Mouse (Mus musculus): ENCODE results near the gene Pdzd3.
"Not testable (repeated sequence)": the region's sequence is repeated elsewhere in the genome, so short reads cannot be mapped to it uniquely, and the experiment has no call there.

Pdzd3 gene

DNA sequence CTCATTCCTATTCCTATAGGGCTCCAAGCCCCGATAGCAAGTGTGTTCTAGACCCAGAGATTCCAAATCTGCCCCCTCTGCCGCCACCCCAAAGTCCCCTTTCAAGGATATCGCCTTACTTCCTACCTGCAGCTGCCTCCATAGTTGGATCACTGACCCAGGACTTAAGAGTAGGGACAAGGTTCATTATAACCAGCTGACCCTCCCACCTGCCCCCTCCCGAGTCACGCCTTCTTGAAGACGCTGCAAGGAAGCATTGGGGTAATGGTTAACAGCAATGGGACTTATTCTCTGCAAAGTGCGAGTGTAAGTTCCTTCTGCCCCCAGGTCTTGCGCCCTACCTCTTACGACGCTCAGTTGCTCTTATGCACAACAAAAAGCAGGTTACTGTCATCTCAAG is at the start of gene Pdzd3:
TSS of gene Pdzd3 (minus strand) at position 158 of the 400 bp plus-strand sequence.
- DNase-seq (ENCODE audit: low read depth) = no peak

DNA sequence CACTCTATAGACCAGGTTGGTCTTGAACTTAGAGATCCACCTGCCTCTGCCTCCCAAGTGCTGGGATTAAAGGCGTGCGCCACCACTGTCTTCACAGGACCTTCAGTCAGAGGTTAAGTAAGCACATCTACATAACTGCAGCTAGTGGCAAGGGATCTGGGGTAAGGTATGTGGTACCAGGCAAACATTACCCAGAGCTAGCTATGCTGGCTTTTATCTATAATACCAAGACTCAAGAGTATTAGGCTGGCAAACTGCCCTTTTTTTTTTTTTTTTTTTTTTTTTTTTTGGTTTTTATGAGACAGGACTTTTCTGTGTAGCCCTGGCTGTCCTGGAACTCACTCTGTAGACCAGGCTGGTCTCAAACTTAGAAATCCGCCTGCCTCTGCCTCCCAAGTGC is 48.7 kb upstream of the Pdzd3 start:
- not testable (repeated sequence) for DNase-seq (ENCODE audit: low read depth)

DNA sequence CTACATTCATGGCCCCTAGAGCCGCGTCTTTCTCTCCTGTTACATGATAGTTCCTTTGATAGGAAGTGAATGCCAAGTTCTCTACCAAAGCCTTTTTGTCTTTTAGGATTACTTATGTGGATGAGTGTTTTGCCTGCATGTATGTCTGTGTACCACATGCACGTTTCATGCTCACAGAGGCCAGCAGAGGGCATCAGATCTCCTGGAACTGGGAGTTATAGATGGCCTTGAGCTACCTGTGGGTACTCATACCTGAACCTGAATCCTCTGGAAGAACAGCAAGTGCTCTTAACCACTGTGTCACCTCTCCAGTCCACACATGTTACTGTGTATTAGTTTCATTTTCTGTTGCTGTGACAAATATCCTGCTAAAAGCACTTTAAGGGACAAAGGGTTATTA is 41.2 kb upstream of the Pdzd3 start:
- peak; percentile 53 for DNase-seq (ENCODE audit: low read depth)

DNA sequence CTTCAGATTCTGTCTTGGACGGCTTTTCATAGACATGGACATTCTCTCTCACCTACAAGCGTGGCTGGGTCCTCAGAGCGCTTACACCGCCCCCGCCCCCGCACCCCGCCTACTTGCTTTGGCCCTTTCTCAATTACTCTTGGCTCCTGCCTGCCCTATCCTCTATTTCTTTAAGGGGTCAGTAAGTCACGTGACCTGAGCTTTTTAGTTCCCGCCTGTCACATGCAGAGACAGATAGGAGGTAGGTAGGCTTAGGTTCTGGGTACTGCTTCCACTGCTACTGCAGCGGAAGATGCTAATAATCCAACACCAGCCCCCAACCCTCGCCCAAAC is 37.7 kb upstream of the Pdzd3 start:
- DNase-seq (ENCODE audit: low read depth) = no peak

DNA sequence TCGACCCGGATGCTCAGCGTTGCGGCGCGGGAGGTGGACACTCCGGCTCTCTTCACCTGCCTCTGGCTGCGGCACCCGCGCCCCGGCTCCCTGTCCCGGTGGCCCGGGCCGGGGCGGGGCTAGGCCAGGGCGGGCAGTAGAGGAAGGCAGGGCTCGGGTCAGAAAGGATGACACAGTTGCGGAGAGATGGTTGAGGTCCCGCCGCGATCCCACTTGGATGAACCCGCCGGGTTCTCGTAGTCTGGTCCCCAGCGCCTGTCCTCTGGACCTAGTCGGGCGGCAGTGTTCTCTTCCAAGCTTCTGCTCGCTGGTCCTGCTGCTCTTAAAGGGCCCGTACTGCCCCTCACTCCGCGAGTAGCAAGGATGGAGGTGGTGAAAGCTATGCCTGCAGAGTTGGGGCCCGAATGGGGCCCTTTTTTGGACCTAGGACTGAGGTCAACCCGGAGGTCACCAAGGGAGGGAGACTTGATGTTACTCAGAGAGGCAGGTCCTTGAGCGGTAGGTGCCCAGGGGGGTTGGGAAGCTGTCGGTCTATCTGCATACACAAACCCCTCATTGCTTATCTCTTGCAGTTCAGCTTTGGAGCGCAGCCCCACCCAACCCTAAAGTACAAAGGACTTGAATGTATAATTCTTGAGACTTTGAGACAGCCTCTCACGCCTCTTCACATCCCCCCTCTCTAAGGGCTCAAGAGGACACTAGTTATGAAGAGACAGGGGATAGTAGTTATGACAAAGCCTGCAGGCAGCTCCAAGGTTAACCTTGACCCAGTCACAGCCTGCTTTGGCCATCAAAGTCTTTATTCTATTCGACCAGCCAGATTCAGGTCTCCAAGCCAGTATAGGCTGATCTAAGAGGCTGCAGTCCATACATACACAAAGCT is 37.0 kb upstream of the Pdzd3 start, which contains the start of gene Abcg4:
TSS of gene Abcg4 (minus strand) at position 540 of the 883 bp plus-strand sequence.
- no peak for DNase-seq (ENCODE audit: low read depth)

DNA sequence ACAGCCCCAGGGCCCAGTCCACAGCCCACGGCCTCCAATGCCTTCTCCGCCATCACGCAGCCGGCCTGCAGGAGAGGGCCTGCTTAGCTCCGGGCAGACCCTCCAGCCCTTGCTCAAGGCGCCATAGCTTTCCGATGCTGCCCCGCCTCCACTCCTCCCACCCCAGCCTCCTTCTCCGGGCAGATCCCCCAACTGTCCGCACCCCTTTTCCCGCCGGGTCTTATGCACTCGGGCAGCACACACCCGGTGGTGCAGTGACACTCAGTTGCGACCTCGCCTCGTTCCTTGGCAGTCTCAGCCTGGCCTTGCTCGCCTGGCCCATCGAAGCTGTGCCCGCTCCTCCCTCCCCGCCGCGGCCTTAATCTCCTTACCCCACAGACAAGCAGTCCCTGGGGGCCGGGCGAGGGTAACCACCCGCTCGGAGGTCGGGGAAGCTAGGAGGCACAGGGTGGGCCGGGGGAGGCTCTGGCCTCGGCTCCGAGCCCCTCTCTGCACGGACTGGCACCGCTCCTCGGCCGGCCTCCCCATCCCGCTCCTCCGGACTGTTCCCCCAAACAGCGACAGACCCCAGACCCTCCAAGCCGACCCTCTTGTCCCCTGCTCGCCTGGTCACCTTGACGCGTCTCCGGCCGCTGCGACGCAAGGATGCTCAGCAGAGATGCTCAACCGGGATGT is 36.3 kb upstream of the Pdzd3 start:
- DNase-seq (ENCODE audit: low read depth) = no peak

DNA sequence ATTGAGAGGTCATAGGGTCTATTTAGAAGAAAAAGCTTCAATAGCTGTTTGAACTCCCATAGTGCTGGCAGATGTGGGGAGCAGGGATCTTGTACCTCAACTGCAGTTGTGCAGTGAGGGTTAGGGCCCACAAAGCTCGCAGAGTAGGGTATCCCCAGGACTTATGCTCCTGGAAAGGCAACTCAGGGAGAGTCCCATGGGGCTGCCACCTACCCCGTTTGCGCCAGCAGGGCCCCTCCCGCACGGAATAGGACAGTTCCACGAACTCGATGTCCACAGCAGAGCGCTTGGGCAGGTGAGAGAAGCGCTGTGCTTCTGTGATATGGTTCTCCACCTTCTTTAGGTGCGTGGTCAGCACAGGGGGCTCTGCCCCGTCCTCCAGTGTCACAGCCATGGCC is 35.7 kb upstream of the Pdzd3 start:
- DNase-seq (ENCODE audit: low read depth) = no peak

DNA sequence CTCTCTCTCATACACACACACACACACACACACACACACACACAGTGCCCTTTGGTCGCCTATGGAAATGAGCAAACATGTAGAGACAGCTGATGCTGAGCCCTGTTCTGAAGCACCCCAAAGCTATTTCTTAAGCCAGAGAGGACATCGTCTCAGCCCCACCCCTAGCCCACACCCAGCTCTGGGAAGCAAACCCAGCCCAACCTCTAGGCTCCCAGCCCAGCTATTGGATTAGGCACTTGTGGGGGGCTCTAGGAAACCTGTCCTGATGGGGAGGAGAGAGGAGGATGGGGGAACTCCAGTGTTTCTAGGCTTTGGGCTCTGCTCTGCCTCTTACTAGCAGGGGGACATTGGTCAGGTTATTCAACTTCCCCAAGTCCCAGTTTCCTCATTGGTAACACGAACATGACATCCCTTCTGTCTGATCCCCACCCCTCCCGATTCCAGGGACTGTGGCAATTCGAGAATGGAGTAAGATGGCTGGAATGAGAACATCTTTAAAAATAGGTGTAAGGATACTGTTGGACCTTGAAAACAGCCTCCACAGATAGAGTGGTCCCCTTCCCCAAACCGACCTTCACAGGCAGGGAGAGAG is 35.1 kb upstream of the Pdzd3 start:
- DNase-seq (ENCODE audit: low read depth) = no peak

DNA sequence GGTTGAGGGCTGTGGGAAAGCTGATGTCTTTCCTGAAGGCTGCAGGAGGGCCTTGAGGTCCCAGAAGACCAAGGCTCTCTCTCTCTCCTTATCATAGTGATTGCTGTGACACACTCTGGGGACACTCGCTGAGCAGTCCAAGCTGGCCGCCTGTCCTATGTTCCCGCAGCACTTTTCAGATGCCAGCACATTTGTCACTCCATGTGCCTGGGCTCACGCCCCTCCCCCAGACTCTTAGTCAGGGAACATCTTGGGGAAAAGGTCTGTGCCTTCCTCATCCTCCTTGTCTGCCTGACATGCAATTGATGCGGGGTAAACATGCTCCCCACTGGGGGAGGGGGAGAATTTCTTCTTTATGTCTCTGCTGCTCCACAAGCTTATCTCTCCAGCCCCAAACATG is 31.9 kb upstream of the Pdzd3 start:
- DNase-seq (ENCODE audit: low read depth) = no peak

DNA sequence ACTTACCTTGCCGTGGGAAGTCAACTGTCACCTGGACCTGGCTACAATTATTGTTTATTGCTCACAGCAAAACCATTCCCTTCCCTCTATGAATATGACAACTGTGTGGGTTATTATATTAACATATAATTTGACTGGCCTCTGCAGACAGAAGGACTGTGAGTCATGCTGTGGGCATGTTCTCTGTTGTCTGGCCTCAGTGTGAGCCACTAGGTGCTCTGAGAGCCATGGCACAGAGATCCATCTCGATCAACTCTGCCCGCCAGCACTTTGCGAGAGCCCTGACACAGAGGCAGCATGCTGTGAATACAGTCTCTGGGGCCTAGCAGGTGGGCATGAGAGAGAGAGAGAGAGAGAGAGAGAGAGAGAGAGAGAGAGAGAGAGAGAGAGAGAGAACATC is 18.7 kb upstream of the Pdzd3 start:
- no peak for DNase-seq (ENCODE audit: low read depth)

DNA sequence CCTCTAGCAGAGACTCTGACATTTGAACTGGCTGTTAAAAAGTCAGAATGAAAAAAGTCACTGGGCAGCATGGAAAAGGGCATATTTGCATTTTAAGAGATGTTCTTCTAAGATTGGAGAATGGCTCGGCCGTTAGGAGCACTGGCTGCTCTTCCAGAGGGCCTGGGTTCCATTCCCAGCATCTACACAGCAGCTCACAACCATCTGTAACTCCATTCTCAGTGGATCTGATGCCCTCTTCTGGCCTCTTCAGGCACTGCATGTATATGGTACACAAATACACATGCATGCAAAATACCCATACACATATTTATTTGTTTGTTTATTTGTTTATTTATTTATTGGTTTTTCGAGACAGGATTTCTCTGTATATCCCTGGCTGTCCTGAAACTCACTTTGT is 17.8 kb upstream of the Pdzd3 start:
- peak; percentile 22 for DNase-seq (ENCODE audit: low read depth)

DNA sequence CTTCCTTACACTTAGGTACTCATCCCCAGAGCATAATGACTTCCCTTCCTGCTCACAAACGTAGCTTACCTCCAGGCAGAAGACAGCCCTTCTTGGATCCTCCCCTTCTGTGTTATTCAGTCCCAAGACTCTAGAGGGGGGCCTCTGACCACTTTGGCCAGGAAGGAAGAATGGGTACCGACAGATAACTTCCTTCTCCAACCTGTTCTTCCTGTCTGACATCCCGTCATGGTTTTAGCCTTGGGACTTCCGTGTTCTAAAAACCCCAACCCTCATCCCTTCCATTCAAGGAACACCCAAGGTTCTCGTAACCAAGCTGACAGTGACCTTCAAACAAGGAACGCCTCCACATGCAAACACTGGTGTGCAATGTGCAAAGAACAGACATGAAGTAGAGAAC is 17.2 kb upstream of the Pdzd3 start, which contains the start of gene Nlrx1:
TSS of gene Nlrx1 (minus strand) at position 168 of the 400 bp plus-strand sequence.
- no peak for DNase-seq (ENCODE audit: low read depth)

DNA sequence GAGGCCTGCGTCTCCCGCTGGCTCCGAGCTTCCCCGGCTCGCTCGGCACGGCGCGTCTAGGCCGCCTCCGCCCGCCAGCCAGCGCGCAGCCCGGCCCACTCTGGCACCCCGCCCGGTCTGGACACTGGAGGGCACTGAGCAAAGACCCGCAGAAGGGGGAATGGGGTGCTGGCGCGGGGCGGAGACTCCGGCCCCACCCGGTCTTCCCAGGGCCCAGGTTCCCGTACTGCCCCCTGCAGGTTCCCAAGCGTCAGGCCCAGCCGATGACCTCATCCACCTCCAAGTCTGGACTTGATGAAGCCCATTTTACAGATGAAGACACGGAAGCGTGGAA is 16.7 kb upstream of the Pdzd3 start:
- peak; percentile 4 for DNase-seq (ENCODE audit: low read depth)

DNA sequence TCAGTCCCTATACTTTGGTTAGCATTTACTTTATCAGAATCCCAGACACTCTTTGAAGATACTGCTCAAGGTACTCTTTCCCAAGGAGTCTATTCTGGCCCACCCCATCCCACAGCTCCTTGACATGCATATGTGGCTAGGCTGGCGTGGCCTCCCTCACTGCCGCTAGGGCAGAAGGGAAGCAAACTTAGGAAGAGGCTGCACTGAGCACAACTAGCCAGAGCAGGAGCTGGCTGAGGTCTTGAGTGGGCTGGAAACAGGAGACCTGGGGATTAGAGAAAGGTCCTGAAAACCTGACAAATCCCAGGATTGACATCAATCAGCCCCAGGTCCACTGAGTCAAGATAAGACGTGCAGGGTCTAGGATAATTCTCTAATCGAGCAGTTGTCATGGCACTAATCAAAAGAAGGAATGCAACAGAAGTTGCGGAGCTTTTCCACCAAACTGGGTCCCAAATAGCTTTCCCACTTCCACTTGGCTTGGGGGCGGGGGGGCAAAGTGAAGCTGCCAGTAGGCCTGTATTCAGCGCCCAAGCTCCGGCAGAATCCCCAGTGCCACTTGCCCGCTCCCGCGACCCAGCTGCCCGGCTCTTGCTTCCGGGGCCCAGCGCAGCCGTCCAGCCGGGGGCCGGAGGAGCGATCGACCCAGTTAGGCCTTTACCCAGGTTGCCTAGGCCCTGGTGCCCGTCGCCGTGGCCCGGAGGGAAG is 16.2 kb upstream of the Pdzd3 start:
- DNase-seq (ENCODE audit: low read depth) = no peak

DNA sequence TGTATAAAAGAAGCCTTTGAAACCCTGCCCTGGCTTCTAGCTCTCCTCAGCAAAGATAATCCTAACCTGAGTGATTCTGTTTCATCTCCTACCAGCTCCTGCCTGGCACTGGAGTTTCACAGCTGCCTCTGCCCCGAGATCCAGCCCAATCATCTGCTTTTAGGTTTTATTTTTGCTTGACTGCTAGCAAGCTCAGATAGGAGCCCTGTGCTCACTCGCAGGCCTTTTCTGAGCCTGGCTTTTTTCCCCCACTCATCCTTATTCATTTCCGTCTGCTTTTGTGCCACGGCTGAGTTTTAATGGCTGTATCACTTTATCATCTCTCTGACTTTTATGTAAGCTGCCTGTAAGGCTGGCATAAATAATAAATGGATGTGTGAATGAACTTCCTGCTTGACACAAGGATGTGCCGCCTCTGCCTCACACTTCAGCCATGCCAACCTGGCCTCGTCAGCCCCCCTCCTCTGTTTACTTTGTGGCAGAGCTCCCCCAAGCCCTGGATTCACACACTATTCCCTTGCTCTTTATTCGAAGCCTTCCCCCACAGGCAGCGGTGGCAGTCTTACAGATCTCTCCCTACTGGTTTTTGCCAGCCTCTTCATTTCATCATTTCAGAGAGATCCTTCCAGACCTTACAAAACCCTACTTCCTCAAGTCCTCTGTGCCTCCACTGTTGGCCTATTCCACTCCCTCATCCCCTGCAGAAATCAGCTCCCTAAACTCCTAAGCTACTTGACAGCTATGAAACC is 15.4 kb upstream of the Pdzd3 start:
- DNase-seq (ENCODE audit: low read depth) = no peak

DNA sequence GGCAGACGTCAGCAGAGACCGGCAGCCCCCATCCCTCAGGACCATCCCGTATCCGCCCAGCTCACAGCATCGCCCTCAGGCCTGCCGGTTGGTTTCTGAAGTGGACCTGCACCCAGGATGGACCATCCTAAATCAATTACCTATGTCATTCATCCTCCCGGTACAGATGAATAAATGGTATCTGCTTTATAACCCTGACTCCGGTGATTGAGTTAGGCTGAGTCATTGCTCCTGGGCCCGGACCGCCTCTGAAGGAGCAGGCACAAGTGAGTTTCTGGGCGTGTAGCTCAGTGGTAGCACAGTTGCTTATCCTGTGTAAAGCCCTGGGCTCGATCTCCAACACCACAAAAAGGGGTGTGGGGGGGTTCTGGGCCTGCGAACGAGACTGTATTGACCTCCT is 10.1 kb upstream of the Pdzd3 start:
- no peak for DNase-seq (ENCODE audit: low read depth)

DNA sequence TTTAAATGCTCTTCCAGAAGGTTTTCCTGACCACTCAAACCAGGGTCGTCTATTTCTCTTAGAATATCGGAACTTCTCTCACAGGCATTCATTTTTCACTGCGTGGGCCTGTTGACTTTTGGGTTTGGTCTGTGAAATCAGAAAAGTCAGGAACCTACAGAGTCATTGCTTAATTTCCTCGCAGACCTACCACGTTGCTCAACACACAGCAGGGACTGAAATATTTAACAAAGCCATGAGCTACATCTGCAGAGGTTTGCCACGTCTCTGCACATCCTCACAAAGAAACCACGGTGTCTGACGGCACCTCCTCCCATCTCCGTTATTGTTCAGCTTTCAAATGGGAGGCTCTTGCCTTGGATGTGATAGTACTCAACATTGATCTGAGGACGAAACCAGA is 7.7 kb upstream of the Pdzd3 start:
- no peak for DNase-seq (ENCODE audit: low read depth)

DNA sequence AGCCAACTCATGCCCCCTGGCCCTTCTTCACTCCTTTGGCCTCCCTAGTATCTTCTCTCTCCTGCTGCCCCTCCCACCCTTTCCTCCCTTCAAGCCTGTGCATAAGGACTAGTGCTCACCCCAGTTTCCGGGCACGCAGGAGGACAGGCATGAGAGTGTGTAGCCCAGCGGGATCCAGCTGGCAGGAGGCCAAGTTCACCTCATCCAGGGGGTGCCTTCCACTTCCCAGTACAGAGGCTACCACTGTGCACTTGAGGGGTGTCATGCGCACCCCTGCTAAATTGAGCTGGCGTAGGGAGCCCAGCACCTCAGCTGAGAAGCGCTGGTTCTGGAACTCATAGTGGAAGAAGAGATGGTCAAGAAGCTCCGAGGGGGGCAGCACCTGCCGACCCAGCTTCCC is 4.9 kb upstream of the Pdzd3 start:
- DNase-seq (ENCODE audit: low read depth) = no peak

DNA sequence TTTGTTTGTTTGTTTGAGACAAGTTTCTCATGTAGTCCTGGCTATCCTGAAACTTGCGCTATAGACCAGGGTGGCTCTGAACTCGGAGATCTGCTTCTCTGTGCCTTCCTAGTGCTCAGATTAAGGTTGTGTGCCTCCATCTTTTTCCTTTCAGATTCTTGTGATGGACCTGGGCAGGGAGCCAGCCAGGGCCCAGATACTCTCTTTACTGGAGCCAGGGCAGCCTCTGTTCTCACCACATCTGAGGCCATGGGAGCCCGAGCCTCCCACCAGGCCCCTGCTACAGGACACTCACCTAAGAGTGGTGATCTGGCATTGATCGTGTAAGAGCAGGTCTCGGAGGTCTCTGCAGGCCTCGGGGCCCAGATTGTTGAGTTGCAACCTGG is 3.9 kb upstream of the Pdzd3 start:
- DNase-seq (ENCODE audit: low read depth) = no peak

DNA sequence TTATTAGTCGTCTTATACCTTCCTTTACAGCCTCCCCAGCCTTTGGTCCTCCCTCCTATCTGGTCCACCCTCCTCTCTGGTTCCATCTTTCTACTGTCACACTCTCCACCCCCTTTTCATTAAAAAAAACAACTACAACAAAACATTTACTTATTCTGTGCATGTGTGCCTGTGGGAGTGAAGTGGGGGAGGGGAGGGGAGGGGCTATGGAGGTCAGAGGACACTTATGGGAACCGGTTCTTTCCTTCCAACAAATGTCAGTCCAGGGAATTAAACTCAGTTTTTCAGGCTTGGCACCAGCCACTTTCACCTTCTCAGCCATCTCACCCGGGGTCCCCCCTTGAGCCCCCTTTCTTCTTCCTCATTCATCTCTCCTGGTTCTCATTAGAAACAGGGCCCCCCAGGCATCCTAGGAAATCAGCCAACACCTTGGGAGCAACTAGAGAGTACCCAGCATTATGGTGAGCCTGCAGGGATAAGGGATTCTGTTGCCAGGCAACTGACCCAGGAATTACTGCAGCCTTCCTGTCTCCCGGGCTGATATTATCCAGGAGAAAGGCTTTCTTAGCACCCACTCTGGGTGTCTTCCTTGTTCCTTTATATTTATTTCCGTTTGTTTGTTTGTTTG is 3.4 kb upstream of the Pdzd3 start:
- DNase-seq (ENCODE audit: low read depth) = no peak

DNA sequence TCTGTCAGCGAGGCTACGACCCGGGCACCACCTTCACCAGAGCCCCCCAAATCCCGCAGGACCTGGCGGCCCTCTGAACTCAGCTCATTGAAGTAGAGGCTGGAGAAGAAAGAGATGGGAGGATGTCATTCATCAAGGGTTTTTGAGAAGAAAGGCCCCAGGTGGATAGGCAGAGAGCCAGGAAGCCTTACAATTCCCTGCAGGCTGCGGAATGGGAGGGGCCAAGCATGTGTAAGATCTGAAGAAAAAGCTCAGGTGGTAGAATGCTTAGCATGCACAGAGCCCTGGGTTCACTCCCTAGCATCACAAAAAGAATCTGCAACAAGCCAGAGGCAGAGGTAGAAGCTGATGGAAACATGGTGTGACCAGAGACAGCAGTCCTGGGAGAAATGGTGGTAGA is 2.2 kb upstream of the Pdzd3 start:
- no peak for DNase-seq (ENCODE audit: low read depth)

DNA sequence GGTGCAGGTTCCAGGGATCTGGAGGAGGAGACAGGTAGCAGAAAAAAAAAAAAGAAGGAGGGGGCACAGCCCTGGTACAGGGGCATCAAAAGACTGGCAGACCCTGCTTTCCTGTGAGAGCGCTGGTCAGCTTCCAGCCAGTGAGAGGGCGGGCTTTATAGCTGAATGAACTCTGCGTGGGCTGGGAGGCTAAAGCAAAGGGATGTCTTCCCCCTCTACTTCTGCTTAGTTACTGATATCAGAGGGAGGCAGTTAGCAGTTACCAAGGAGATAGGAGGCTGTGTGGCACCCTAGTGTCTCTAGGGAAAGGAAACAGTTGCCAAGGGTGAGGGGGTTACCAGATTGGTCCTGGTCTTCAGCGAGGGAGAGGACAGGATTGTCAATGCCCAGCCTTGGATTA is 826 bp downstream of the Pdzd3 start:
- no peak for DNase-seq (ENCODE audit: low read depth)

Data from NIH3T3 (cell line).